Mouse (Mus musculus) neutrophil, adult 5-6 weeks (primary cell): ENCODE results near the gene Evpl. TPM values are rescaled to one million over a fixed set of nuclear protein-coding genes. Genes with fewer than 3 reads are reported as not detected.

Experiments used
- ATAC-seq: fragments of 151-379, 151-347 bp; 2 replicates; pipeline ENCODE4 v1.8.0; 2017; ENCODE audit warnings: mild to moderate bottlenecking, moderate TSS enrichment; ENCODE audit not compliant: insufficient number of reproducible peaks, poor library complexity, low FRiP score, severe bottlenecking; ENCODE audit errors: extremely low read depth
- total RNA-seq: library from RNA; stranded (forward); fragments of 200-1000 nt; gene quantifications from 2 replicates; pipeline ENCODE4 v1.2.3, GENCODE M21; 2017

The Evpl gene
- total RNA-seq, 1 experiment from 2014 or later: 0.12 TPM

DNA sequence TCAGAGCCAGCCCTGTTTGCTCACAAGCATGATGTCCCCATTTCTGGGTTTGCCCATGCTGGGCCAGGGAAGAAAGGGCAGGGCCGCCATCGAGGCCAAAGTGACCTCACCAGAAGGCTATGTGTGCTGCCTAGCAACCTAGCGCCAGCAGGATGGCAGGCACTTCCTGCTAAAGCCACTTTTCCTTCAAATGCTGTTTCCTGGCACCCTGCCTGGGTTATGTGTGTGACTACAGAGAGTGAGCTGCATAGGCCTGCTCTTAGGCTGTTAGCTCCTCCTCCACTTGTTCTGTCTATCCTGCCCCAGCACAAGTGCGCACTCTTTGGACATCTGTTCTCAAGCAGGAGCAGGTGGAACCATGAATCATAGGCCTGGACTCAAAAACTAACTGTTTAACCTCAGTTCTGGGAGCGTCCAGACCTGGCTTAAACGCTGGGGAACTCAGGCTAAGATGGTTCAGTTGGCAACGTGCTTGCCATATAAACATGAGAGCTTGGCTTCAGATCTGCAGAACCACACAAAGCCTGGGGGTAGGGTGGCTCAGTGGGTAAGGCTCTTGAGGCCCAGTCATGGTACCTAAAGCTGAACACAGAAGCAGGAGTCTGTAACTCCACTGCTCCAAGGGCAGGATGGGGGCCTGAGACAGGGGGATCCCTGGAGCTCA lies 19.0 kb downstream of the Evpl start:
- ATAC-seq: no peak

DNA sequence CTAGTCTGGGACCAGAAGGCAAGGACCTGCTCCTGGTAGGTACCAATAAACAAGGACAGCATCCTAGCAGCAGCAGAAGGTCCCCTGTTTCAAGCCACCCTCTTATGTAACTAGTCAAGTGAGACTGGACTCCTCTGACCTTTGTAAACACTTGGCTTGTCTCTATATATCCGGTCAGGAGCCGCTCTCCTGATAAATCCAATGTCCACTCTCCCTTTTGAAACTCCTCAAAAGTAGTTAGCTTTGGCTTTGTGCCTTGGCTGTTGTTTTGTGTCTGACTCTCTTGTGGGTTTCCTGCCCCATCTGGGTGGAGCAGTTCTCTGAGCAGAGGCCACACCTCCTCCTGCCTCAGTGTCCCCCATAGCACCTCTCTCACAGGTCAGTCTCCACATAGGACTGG lies 19.6 kb downstream of the Evpl start:
- no peak for ATAC-seq

- ATAC-seq: no peak
Measured at GRCm38 (mm10) chr11:116216549-116216948, 21.3 kb downstream of the Evpl start.

DNA sequence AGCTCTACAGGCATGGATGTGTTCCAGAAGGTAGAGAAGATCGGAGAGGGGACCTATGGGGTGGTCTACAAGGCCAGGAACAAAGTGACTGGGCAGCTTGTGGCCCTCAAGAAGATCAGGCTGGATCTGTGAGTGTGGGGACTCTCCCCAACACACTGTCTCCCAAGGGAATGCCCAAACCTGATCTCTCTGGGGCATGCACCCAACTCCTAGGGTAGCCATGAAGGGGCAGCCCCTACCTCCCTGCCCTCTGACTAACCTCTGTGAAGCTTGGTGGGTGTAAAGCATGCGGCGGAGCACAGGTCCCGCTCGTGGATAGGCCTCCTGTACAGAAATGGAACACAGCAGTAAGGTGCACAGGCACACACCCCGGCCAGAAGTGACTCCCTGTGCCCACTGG lies 21.9 kb downstream of the Evpl start:
- no peak for ATAC-seq

GRCm38 (mm10) chr11:116215181-116215580 lies 22.7 kb downstream of the Evpl start:
- ATAC-seq: no peak

- no peak for ATAC-seq
Measured at GRCm38 (mm10) chr11:116213877-116214510, 23.9 kb downstream of the Evpl start.

DNA sequence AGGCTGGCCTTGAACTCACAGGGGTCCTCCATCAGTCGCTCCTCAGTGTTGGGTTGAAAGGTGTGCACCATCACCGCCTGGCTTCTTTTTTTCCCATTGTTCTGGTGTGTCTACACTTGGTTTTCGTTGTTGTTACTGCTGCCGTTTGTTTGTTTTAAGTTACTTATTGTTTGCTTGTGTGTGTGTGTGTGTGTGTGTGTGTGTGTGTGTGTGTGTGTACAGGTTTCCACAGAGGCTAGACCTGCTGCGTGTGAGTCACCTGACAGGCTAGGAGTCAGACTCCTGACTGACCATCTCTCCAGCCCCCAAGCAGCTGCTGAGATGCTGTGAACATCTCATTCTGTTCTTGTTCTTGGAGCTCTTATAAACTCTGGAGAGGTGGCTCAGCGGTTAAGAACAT lies 25.0 kb downstream of the Evpl start:
- no peak for ATAC-seq

DNA sequence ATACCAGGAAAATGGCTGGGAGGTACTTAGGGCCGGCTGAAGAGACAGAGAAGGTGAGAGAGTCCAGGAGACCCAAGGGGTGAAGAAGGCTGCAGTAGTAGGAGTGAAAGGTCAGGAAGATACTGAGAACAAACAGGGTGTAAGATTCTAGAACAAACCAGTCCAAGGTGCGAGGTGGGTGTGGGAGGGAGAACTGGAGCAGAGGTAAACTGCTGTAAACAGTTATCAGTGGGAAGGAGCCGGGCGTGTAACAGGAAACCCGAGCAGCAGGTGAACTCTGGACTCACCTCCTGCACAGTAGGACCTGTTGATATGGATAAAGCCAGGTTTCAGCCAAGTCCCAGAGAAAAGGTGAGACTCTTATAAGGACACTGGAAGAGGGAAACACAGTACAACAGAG lies 27.2 kb downstream of the Evpl start:
- ATAC-seq: no peak

- no peak for ATAC-seq
Measured at GRCm38 (mm10) chr11:116209257-116209656, 28.6 kb downstream of the Evpl start.

- no peak for ATAC-seq
Measured at GRCm38 (mm10) chr11:116208660-116209059, 29.2 kb downstream of the Evpl start.

DNA sequence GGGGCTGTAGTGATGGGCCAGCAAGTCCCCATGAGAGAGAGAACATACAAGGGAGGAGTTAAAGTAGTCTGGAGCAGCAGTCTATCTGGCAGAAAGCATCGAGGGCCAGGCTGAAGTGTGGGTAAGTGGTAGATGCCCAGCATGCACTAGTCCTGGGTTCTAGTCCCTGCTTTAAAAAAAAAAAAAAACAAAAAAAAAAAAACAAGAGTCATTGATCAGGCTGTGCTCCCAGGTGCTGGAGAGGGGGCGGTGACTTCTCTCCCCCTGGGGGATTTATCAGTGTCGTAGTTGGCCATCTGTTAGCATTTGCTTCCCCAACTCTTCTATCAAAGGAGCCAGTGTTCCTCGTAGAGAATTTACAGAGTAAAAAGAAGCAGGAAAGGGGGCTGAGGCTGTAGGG lies 31.2 kb downstream of the Evpl start:
- ATAC-seq: no peak

DNA sequence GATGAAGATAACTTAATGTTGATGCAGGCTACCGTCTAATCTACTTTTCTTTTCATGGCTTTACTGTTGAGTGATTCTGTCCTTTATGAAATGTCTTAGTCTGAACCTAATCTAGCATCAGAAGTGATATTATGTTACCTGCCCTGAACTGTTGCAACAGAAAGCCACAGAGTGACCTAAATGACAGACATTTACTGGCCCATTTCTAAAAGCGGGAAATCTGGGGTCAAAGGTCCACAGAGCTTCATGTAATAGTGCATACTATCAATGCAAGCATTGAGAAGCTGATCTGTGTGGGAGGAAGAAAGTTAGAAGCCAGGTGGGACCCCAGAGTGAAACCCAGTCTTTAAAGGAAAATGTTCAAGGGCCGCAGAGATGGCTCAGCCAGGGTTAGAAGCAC lies 34.7 kb downstream of the Evpl start:
- ATAC-seq: no peak

DNA sequence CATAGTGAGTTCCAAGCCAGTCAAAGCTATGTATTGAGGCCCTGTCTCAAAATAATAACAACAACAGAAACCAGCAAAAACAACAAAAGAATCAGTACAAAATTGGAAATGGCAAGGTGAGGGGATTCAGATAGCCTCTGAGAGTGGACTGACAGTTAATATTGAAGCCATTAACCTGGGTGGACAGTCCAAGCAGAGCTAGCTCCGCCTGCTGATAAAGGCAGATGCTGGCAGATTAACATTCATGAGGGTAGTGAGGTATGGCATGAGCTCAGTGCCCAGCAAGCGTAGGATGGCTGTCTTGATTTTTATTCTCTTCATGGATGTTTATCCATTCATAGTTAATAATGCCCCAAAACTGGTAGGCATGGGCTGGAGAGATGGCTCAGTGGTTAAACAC lies 36.7 kb downstream of the Evpl start:
- ATAC-seq: no peak

- ATAC-seq: peak; percentile 91
Measured at GRCm38 (mm10) chr11:116198639-116199531, 39.0 kb downstream of the Evpl start, which contains the start of the genes Ten1 and Acox1. Gene Ten1 (plus strand): TSS chr11:116198855. Gene Acox1 (minus strand): TSS chr11:116199045.

GRCm38 (mm10) chr11:116198132-116198531 lies 39.7 kb downstream of the Evpl start:
- no peak for ATAC-seq

GRCm38 (mm10) chr11:116197584-116197906 lies 40.3 kb downstream of the Evpl start:
- ATAC-seq: no peak

DNA sequence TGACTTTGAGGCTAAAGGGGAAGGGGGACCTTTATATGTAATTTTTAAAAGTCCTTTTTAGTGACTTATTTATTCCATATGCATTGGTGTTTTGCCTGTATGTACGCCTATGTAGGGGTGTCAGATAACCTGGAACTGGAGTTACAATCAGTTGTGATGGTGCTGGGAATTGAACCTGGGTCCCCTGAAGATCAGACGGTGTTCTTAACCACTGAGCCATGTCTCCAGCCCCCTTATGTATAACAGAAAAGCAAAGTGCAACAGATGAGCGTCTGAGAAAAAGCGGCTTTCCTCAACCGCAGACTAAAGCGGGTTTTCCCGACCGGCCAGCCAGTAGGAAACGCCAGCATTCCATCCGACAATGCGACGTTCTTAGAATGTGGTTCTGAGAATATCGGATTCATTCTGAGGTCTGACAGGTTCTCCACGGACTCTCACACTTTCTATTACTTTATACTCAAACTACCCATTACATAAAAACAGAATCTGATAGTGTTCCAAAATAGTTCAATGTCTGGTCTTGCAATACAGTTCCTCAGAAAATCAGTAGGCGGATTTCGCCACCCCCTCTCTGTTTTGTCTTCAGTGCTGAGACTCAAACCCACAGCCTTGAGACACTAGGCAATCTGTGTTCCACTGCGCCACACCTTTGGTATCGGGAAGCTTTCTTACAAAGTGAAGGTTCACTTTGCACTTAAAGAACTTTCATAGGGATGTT lies 40.9 kb downstream of the Evpl start:
- ATAC-seq: no peak

DNA sequence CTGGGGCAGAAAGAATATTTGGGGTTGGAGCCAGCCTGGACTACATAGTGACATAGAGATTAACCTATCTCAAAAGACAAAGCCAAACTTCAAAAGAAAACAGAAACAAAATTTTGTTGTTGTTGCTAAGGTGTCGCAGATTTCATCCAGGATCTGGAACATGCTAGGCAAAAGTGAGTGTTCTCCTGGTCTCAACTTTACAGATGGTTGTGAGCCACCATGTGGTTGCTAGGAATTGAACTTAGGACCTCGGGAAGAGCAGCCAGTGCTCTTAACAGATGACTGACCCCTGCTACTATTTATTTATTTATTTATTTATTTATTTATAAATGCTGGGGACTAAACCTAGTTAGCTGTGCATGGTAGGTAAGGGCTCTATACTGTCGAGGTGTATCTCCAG lies 41.5 kb downstream of the Evpl start:
- ATAC-seq: no peak

GRCm38 (mm10) chr11:116195252-116195651 lies 42.6 kb downstream of the Evpl start:
- ATAC-seq: no peak
